Mouse (Mus musculus) kidney, embryonic 15.5 days (tissue): ENCODE results near the gene Prelid3b. TPM values are rescaled to one million over a fixed set of nuclear protein-coding genes. Genes with fewer than 3 reads are reported as not detected.
A peak's percentile ranks its signal among the peaks of the same experiment; 100 is the strongest.

Source experiments
- ATAC-seq: fragments of 200-750 bp; cut with Nextera tagmentation; replicated peaks from 2 replicates; pipeline ENCODE4 v1.8.0; 2017; ENCODE audit warnings: moderate TSS enrichment; ENCODE audit not compliant: low FRiP score
- H3K27ac ChIP-seq: fragments of 300-500 bp; sonication (generic); 2 replicates; pipeline ENCODE4 v1.5.1; 2015; ENCODE audit warnings: mild to moderate bottlenecking, inconsistent platforms
- H3K27me3 ChIP-seq: fragments of 300-500 bp; sonication (generic); 2 replicates; pipeline ENCODE4 v1.6.1; 2015; ENCODE audit warnings: inconsistent platforms
- H3K36me3 ChIP-seq: fragments of 300-500 bp; sonication (generic); 2 replicates; pipeline ENCODE4 v1.6.1; 2015; ENCODE audit warnings: inconsistent platforms
- H3K4me1 ChIP-seq: fragments of 300-500 bp; sonication (generic); 2 replicates; pipeline ENCODE4 v1.6.1; 2015; ENCODE audit warnings: inconsistent platforms
- H3K4me2 ChIP-seq: fragments of 300-500 bp; sonication (generic); 2 replicates; pipeline ENCODE4 v1.6.1; 2015; ENCODE audit warnings: moderate library complexity, mild to moderate bottlenecking, inconsistent platforms
- H3K4me3 ChIP-seq: fragments of 300-500 bp; sonication (generic); replicated peaks from 2 replicates; pipeline ENCODE4 v1.5.1; 2015; ENCODE audit warnings: mild to moderate bottlenecking, inconsistent platforms
- H3K9ac ChIP-seq: fragments of 300-500 bp; sonication (generic); 2 replicates; pipeline ENCODE4 v1.6.1; 2015; ENCODE audit warnings: mild to moderate bottlenecking, inconsistent platforms
- H3K9me3 ChIP-seq: fragments of 300-500 bp; sonication (generic); replicated peaks from 2 replicates; pipeline ENCODE4 v1.6.1; 2016; ENCODE audit warnings: inconsistent platforms
- WGBS: fragments of 180-500 bp; shearing (Covaris S2); methylation state at CpG from one replicate; pipeline ENCODE4 v1.1.7; 2015; ENCODE audit warnings: mixed read lengths; 5-methylcytosine and 5-hydroxymethylcytosine counted together
- polyA plus RNA-seq: library from polyadenylated mRNA; unstranded; fragments of >200 nt; fragmentation: Nextera tagmentation; extraction: Ambion mirVana; gene quantifications from 2 replicates; pipeline ENCODE4 v1.2.1, GENCODE M21; 2015

Gene Prelid3b
- polyA plus RNA-seq, 1 experiment from 2014 or later, result 110 TPM

DNA sequence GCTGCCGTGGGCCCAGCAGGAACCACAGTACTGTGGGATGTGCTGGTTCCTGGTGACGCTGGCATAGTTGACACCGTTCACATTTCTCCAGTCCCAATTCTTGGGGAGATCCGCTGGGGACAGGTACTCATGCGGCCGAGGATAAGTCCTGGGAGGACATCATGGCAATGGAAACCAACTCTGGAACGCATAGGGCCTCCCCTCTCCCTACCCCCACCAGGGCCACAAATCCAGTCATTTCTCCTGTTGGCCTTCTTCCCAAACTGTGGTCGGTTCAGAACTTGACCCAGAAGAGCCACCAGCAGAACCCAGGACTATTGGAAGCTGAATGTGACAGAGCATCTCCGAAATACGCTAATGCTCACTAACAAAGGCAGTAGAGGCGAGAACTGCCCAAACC is 34.7 kb downstream of the Prelid3b start:
- Histone ChIP-seq H3K27ac (no peak overlapping the region), H3K4me2 (peak overlapping the region; percentile 83), H3K9ac (peak overlapping the region; percentile 50), H3K27me3 (no peaks in the 10 kb centered on the region), H3K9me3 (no peaks in the 10 kb centered on the region), H3K4me1 (peaks cover 34% of the 10 kb centered on the region), H3K36me3 (peaks cover 5% of the 10 kb centered on the region; the same call in 1 of the 2 replicates), H3K4me3 (peak overlapping the region; percentile 62)
- ATAC-seq, result no peak
- 69% methylated on average over 11 of the region's 11 CpGs for WGBS

DNA sequence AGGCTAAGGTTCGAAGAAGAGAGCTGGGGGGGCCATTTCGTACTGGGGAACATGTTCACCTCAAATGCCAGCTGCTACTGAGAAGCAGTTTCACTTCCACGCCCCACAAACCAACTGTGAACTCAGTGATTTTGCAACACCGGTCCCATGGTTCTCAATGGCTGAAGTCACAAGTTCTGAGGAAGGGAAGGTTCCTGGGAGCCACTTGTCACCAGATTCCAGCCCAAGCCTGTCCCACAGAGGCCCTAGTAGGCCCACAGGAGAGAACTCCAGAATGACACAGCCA is 35.2 kb downstream of the Prelid3b start:
- H3K9ac ChIP-seq, result no peak overlapping the region
- peak overlapping the region; percentile 83 for H3K4me2 ChIP-seq
- peak overlapping the region; percentile 62; the same call in 1 of the 2 replicates for H3K4me3 ChIP-seq
- no peak for ATAC-seq
- H3K9me3 ChIP-seq, result no peaks in the 10 kb centered on the region
- peaks cover 30% of the 10 kb centered on the region for H3K4me1 ChIP-seq
- no peaks in the 10 kb centered on the region for H3K27me3 ChIP-seq
- H3K36me3 ChIP-seq, result peaks cover 8% of the 10 kb centered on the region; the same call in 1 of the 2 replicates
- 95% methylated on average over 4 of the region's 4 CpGs for WGBS
- no peak overlapping the region for H3K27ac ChIP-seq

DNA sequence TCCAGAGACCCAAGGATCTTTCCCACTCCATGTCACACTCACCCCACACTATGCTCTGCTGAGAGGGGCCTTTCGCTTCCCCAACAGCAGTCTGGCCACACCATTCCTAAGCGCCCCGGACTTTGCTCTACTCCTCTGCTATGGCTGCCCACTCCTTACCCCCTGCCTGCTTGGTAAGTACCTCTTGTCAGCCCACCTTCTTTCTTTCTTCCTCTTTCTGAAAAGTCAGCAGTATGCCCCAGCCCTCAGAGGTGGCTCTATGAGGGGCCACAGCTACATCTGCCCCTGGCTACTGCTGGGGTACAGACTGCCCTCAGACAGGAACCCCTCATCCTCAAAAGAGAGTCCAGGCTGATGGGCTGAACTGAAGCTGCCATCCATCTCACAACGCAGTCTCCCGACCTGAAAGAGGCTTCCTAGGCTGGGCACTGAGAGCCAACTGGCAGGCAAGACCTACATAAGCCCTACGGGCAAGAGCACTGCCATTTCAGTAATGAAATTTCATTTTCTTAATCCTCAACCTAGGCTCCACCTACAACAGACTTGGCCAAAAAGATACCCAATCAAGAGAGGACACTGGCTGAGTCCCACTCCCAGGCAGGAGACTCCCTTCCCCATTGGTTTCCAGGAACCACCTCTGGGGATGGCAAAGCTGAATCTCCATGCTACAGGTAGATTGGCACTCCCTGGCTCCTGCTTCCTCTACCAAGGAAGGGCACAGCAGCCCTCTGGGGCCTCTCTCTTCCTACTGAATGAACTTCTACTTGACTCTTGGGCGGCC is 35.8 kb downstream of the Prelid3b start:
- Histone ChIP-seq H3K36me3 (peaks cover 12% of the 10 kb centered on the region; the same call in 1 of the 2 replicates), H3K4me3 (no peak overlapping the region), H3K9ac (no peak overlapping the region), H3K27ac (no peak overlapping the region), H3K4me2 (no peak overlapping the region), H3K27me3 (no peaks in the 10 kb centered on the region), H3K9me3 (no peaks in the 10 kb centered on the region), H3K4me1 (peaks cover 28% of the 10 kb centered on the region)
- WGBS, result 97% methylated on average over 7 of the region's 7 CpGs
- ATAC-seq, result no peak

DNA sequence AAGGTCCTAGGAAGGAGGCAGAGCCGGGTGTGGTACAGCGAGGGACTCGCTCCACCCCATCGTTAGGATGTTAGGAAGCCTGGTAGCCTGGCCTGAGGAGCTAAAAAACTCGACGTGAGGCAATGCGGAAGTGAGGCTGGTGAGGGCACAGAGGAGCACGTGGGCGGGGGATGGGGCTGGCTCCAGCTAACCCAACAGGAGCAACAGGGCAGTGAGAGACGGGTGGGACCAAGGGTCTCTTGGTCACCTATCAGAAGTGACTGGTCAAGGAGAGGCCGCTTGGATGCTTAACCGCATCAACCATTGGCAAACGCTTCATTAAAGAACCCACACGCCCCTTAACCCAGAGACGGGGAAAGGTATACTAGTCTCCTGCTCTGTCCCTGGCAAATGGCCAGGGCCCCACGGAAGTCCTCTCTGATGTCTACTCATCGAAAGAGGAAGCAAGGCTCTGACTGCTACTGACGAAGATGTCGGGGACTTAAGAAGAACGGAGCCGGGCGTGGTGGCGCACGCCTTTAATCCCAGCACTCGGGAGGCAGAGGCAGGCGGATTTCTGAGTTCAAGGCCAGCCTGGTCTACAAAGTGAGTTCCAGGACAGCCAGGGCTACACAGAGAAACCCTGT is 36.7 kb downstream of the Prelid3b start:
- H3K27ac ChIP-seq, result no peak overlapping the region
- WGBS, result 87% methylated on average over 26 of the region's 26 CpGs
- no peaks in the 10 kb centered on the region for H3K27me3 ChIP-seq
- no peak overlapping the region for H3K9ac ChIP-seq
- no peaks in the 10 kb centered on the region for H3K9me3 ChIP-seq
- H3K4me1 ChIP-seq, result peaks cover 28% of the 10 kb centered on the region
- H3K4me3 ChIP-seq, result no peak overlapping the region
- peaks cover 15% of the 10 kb centered on the region; the same call in 1 of the 2 replicates for H3K36me3 ChIP-seq
- ATAC-seq, result no peak
- no peak overlapping the region for H3K4me2 ChIP-seq

DNA sequence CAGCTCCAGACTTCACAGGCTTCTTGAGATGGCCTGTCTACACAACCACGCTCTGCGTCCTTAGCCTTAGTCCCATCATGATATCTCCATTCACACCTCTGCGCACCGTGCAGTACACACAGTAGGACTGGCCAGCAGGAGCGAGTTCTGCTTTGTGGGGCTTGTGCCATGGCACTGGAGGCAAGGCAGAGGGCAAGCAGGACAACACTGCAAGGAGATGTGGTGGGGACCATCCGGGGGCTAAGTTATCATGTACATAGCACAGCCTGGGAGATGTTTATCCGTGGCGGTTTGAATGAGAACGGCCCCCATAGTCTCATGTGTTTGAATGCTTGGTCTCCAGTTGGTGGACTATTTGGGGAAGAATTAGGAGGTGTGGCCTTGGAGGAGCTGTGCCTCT is 37.9 kb downstream of the Prelid3b start:
- 94% methylated on average over 9 of the region's 9 CpGs for WGBS
- Histone ChIP-seq H3K4me3 (no peak overlapping the region), H3K4me1 (peaks cover 28% of the 10 kb centered on the region), H3K9ac (no peak overlapping the region), H3K9me3 (no peaks in the 10 kb centered on the region), H3K4me2 (no peak overlapping the region), H3K27ac (no peak overlapping the region), H3K36me3 (peaks cover 24% of the 10 kb centered on the region; the same call in 1 of the 2 replicates), H3K27me3 (no peaks in the 10 kb centered on the region)
- no peak for ATAC-seq

DNA sequence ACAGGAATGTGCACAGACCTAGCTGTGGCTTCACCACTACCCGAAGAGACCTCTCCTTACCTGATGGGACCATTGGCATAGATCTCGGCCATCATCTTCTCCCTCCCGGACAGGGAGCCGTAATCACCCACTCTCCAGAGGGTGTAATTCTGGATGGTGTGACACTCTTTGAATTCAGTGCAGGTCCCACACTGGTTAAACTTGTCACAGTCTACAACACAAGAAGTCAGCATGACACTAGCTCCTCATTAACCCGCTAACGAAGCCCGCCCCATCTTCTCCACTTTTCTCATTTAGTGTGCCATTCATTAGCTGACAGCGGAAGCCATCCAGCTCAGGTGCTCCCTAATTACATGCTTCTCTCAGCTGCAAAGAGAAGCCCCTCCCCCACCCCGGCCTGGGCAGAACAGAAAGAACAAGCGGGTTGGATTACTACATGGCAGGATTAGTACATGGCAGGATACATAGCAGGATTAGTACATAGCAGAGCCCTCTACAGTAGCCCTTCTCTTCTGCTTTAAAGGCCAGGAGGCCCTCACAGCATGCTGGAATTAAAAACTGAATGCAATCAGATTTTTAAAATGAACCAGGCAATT is 43.8 kb downstream of the Prelid3b start:
- H3K9me3 ChIP-seq, result no peaks in the 10 kb centered on the region
- no peaks in the 10 kb centered on the region for H3K27me3 ChIP-seq
- no peak overlapping the region for H3K4me2 ChIP-seq
- H3K36me3 ChIP-seq, result peaks cover 76% of the 10 kb centered on the region
- H3K27ac ChIP-seq, result no peak overlapping the region
- peaks cover 21% of the 10 kb centered on the region for H3K4me1 ChIP-seq
- 80% methylated on average over 10 of the region's 10 CpGs for WGBS
- H3K9ac ChIP-seq, result no peak overlapping the region
- ATAC-seq, result no peak
- no peak overlapping the region for H3K4me3 ChIP-seq

DNA sequence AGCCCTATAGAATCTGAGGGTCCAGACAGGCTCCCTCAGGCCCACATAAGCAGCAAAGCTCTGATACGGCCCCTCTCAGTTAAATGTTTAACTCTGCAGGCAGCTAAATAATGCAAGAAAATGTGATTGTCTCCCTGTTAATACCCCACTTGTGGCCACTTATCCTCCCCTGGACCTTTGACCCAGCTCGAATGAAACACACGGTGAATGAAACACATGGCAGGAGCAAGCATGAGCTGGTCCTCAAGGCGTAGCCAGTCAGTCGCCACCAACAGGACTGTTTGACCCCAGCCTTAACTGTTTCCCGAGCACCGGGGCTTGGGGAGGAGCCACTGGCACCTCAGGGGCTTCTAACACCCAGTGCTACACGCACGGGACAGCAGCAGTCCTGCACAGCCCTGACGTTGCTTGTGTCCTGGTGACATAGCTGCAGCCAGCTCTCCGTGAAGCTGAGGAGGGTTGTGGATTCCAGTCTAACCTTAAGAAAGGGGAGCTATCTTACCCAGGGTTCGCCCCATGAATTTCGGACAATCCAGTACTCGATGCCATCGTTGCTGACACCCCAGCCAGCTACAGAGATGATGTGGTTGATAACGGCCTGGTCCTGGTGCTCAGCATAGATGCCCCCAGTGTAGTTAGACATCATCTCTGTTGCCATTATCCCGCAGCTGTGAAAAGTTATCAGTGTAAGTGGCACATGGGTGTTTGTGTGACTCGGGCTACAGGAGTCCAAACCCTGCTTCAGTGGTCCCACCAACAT is 44.6 kb downstream of the Prelid3b start:
- Histone ChIP-seq H3K4me2 (no peak overlapping the region), H3K4me1 (peaks cover 22% of the 10 kb centered on the region), H3K9ac (no peak overlapping the region), H3K27ac (peak overlapping the region; percentile 59; the same call in 1 of the 2 replicates), H3K4me3 (no peak overlapping the region), H3K36me3 (peaks cover 84% of the 10 kb centered on the region), H3K9me3 (no peaks in the 10 kb centered on the region), H3K27me3 (no peaks in the 10 kb centered on the region)
- peak; percentile 33; the same call in 1 of the 2 replicates for ATAC-seq
- 71% methylated on average over 18 of the region's 18 CpGs for WGBS

DNA sequence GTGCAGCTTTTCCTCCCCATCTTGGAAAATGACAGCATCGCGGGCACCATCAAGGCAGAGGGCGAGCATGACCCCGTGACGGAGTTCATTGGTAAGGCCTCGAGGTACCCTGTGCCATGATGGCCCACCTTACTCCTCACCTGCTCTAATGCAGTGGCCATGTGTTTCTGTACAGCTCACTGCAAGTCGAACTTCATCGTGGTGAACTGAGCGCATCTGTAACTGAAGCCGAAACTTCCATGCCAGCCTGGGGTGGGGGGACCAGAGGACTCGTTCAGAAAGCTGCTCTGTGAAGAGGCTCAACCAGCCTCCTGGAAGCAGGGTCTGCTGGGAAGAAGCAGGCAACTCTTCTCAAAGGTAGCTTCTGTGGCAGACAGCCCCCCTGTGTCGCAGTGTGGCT is 46.0 kb downstream of the Prelid3b start:
- no peak for ATAC-seq
- no peaks in the 10 kb centered on the region for H3K27me3 ChIP-seq
- no peak overlapping the region for H3K9ac ChIP-seq
- 88% methylated on average over 12 of the region's 12 CpGs for WGBS
- H3K9me3 ChIP-seq, result no peaks in the 10 kb centered on the region
- peaks cover 19% of the 10 kb centered on the region for H3K4me1 ChIP-seq
- H3K36me3 ChIP-seq, result peaks cover 92% of the 10 kb centered on the region
- no peak overlapping the region for H3K4me3 ChIP-seq
- H3K27ac ChIP-seq, result no peak overlapping the region
- H3K4me2 ChIP-seq, result no peak overlapping the region

DNA sequence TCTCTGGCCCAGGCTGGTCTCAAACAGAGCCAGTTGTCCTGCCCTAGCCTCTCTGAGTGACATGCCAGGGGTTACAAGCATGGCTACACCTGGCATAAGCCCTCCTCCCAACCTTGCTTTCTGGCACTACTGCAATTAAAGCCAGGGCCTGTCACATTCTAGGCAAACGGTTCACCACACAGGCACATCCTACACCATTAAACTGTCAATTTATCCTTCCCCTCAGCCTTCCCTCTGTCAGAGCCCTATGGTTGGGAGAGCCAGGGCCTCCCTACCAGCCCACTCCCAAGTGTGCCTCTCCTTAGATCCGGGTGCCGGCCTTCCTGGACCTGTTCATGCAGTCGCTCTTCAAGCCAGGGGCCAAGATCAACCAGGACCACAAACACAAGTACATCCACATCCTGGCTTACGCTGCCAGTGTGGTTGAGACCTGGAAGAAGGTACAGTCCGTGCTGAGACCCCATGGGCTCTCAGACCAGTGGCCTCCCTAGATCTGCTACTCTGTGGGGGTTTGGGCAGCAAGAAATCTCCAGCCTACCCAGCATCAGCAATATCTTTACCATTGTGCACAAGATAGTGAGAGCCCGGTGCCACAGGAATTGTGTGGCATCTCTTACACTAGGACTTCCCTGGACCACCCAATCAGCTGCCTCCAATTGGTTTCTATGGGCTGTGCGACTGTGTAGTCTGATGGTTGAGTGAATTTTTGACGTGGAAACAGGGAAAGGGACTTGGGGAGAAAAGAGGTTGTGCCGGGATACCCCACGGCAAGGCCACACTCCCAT is 48.4 kb downstream of the Prelid3b start:
- Histone ChIP-seq H3K27me3 (no peaks in the 10 kb centered on the region), H3K9ac (no peak overlapping the region), H3K9me3 (no peaks in the 10 kb centered on the region), H3K36me3 (peaks cover 99% of the 10 kb centered on the region), H3K4me1 (peaks cover 19% of the 10 kb centered on the region), H3K4me3 (no peak overlapping the region), H3K4me2 (no peak overlapping the region), H3K27ac (no peak overlapping the region)
- WGBS, result 73% methylated on average over 11 of the region's 11 CpGs
- ATAC-seq, result peak; percentile 75

DNA sequence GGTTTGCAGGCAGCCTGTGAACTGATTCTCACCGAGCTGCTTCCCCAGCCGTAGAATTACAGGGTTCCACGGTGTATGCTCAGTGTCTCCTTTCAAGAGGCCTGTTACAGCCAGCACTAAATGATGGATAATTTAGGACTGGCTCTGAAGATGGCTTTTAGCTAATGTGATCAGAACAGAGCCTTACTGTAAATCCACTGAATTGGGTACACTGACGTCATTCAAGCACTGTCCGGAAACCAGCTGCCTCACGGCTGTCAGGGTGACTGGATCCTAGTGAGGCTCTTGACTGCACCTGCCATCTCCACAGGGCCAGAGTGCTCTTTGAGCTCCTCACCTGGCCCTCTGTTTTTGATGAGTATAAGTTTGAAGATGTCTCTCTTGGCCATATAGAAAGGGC is 51.8 kb downstream of the Prelid3b start:
- peaks cover 14% of the 10 kb centered on the region for H3K4me1 ChIP-seq
- H3K27me3 ChIP-seq, result no peaks in the 10 kb centered on the region
- no peak overlapping the region for H3K9ac ChIP-seq
- peaks cover 66% of the 10 kb centered on the region for H3K36me3 ChIP-seq
- no peak overlapping the region for H3K4me2 ChIP-seq
- H3K4me3 ChIP-seq, result no peak overlapping the region
- no peaks in the 10 kb centered on the region for H3K9me3 ChIP-seq
- WGBS, result 84% methylated on average over 6 of the region's 6 CpGs
- no peak for ATAC-seq
- no peak overlapping the region for H3K27ac ChIP-seq

DNA sequence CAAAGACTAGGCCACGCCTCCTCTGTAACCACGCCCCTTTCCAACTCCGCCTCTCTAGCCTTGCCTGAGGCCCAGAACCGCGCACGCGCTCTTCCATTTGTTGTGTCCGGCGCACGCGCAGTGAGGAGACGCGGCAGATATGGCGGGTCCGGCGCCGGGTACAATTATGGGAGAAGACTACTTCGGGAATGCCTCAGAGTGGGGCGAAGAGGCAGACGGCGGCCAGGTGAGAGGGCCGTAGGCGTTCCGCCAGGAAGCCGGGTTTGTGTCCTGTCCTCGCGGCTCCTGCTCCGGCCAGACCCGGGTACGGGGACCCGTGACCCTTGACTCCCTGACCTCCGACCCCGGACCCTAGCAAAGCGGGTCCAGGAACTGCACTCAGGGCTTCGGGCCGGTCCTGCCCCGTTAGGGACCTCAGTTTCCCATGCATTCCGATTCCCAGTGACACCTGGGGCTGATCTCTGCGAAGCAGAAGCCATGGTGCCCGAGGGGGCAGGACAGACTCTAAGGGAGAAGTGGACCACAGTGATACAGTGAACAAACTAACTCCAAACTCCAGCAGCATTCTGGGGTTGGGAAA is 57.1 kb downstream of the Prelid3b start, which contains the start of gene Nelfcd:
Gene Nelfcd (plus strand): TSS at position 74 of the 580 bp plus-strand sequence.
- H3K4me3 ChIP-seq, result peak within 1 kb of the TSS; percentile 84
- H3K4me1 ChIP-seq, result peaks cover 12% of the 10 kb centered on the region
- ATAC-seq, result peak; percentile 96
- under 1% methylated on average over 40 of the region's 40 CpGs for WGBS
- peak within 1 kb of the TSS; percentile 70 for H3K4me2 ChIP-seq
- no peaks in the 10 kb centered on the region for H3K27me3 ChIP-seq
- H3K27ac ChIP-seq, result 0 out of 2 replicates have a peak within 1 kb of the TSS, but pooled peaks have one; percentile 57
- no peaks in the 10 kb centered on the region for H3K9me3 ChIP-seq
- peaks cover 14% of the 10 kb centered on the region for H3K36me3 ChIP-seq
- peak within 1 kb of the TSS; percentile 89 for H3K9ac ChIP-seq
